Mouse (Mus musculus) intestine, postnatal 0 days (tissue): ENCODE data around the gene Prph. TPM values are rescaled to one million over a fixed set of nuclear protein-coding genes. Genes with fewer than 3 reads are reported as not detected.

Experiments used
- ATAC-seq: fragments of 200-750 bp; cut with Nextera tagmentation; 2 replicates; pipeline ENCODE4 v1.8.0; 2017; ENCODE audit warnings: mild to moderate bottlenecking, moderate TSS enrichment, moderate library complexity
- H3K27ac ChIP-seq: fragments of 300-500 bp; sonication (generic); 2 replicates; pipeline ENCODE4 v1.5.1; 2014; ENCODE audit warnings: mild to moderate bottlenecking, low read depth, low read length, moderate library complexity
- H3K27me3 ChIP-seq: fragments of 300-500 bp; sonication (generic); replicated peaks from 2 replicates; pipeline ENCODE4 v1.6.1; 2014; ENCODE audit warnings: low read length, mixed read lengths; ENCODE audit not compliant: control insufficient read depth, insufficient read depth
- H3K36me3 ChIP-seq: fragments of 300-500 bp; sonication (generic); 2 replicates; pipeline ENCODE4 v1.6.1; 2014; ENCODE audit warnings: mild to moderate bottlenecking, moderate library complexity; ENCODE audit not compliant: control insufficient read depth, insufficient read depth
- H3K4me1 ChIP-seq: fragments of 300-500 bp; sonication (generic); replicated peaks from 2 replicates; pipeline ENCODE4 v1.6.1; 2014; ENCODE audit warnings: antibody characterized with exemption, low read length, mixed read lengths; ENCODE audit not compliant: control insufficient read depth, insufficient read depth
- H3K4me2 ChIP-seq: fragments of 300-500 bp; sonication (generic); replicated peaks from 2 replicates; pipeline ENCODE4 v1.6.1; 2014; ENCODE audit warnings: low read depth, mild to moderate bottlenecking, moderate library complexity
- H3K4me3 ChIP-seq: fragments of 300-500 bp; sonication (generic); 2 replicates; pipeline ENCODE4 v1.5.1; 2014; ENCODE audit warnings: low read depth, low read length
- H3K9ac ChIP-seq: fragments of 300-500 bp; sonication (generic); 2 replicates; pipeline ENCODE4 v1.6.1; 2014; ENCODE audit warnings: mild to moderate bottlenecking, low read depth, low read length
- H3K9me3 ChIP-seq: fragments of 300-500 bp; sonication (generic); 2 replicates; pipeline ENCODE4 v1.6.1; 2016; ENCODE audit warnings: mixed run types; ENCODE audit not compliant: control insufficient read depth
- CTCF ChIP-seq: sonication (generic); IDR thresholded peaks from 2 replicates; pipeline ENCODE4 v1.5.1; 2016; ENCODE audit warnings: low read depth, mild to moderate bottlenecking, control low read depth, antibody characterized with exemption, moderate library complexity
- WGBS: fragments of 180-500 bp; shearing (Covaris S2); extraction: QIAGEN DNeasy Blood & Tissue Kit; methylation state at CpG from one replicate; pipeline ENCODE4 v1.1.7; 2014; 5-methylcytosine and 5-hydroxymethylcytosine counted together
- polyA plus RNA-seq: library from polyadenylated mRNA; unstranded; fragments of >200 nt; fragmentation: Nextera tagmentation; extraction: Ambion mirVana; gene quantifications from 2 replicates; pipeline ENCODE4 v1.2.1, GENCODE M21; 2015

The Prph gene
- 29.8 and 32.7 TPM in 2 replicates for polyA plus RNA-seq

- no peaks in the 10 kb centered on the region for H3K9me3 ChIP-seq
- H3K27me3 ChIP-seq: peaks cover 54% of the 10 kb centered on the region
- H3K27ac ChIP-seq: no peak within 1 kb of the TSS
- no peaks in the 10 kb centered on the region for H3K36me3 ChIP-seq
- peak within 1 kb of the TSS; percentile 37 for H3K4me3 ChIP-seq
- WGBS: 4% methylated on average over 29 of the region's 30 CpGs
- no peak for TF ChIP-seq CTCF
- 0 out of 2 replicates have a peak within 1 kb of the TSS, but pooled peaks have one; percentile 34 for H3K9ac ChIP-seq
- H3K4me1 ChIP-seq: no peaks in the 10 kb centered on the region; the same call in 1 of the 2 replicates
- peak within 1 kb of the TSS; percentile 66 for H3K4me2 ChIP-seq
- ATAC-seq: no peak
Measured at GRCm38 (mm10) chr15:99055040-99055439, at the start of gene Prph. Gene Prph, plus strand, starts transcription at chr15:99055174.

- Histone ChIP-seq H3K9me3 (no peaks in the 10 kb centered on the region), H3K4me2 (no peak overlapping the region; the same call in 1 of the 2 replicates), H3K27me3 (no peaks in the 10 kb centered on the region), H3K27ac (no peak overlapping the region), H3K9ac (no peak overlapping the region), H3K4me3 (no peak overlapping the region), H3K36me3 (no peaks in the 10 kb centered on the region), H3K4me1 (no peaks in the 10 kb centered on the region)
- 40% methylated on average over 6 of the region's 6 CpGs for WGBS
- TF ChIP-seq CTCF: no peak
- peak; percentile 51 for ATAC-seq
Measured at GRCm38 (mm10) chr15:99008801-99009241, 46.2 kb upstream of the Prph start.

- WGBS: 71% methylated on average over 2 of the region's 2 CpGs
- Histone ChIP-seq H3K4me3 (no peak overlapping the region), H3K9ac (no peak overlapping the region), H3K4me1 (no peaks in the 10 kb centered on the region), H3K27me3 (no peaks in the 10 kb centered on the region), H3K4me2 (no peak overlapping the region), H3K36me3 (no peaks in the 10 kb centered on the region), H3K27ac (no peak overlapping the region), H3K9me3 (no peaks in the 10 kb centered on the region)
- no peak for TF ChIP-seq CTCF
- no peak for ATAC-seq
Measured at GRCm38 (mm10) chr15:99010896-99011295, 44.1 kb upstream of the Prph start.

- no peak overlapping the region for H3K4me2 ChIP-seq
- no peaks in the 10 kb centered on the region for H3K27me3 ChIP-seq
- no peak overlapping the region for H3K9ac ChIP-seq
- no peak overlapping the region for H3K27ac ChIP-seq
- no peak for TF ChIP-seq CTCF
- no peaks in the 10 kb centered on the region for H3K4me1 ChIP-seq
- no peaks in the 10 kb centered on the region for H3K9me3 ChIP-seq
- 72% methylated on average over 3 of the region's 3 CpGs for WGBS
- H3K4me3 ChIP-seq: no peak overlapping the region
- no peak for ATAC-seq
- no peaks in the 10 kb centered on the region for H3K36me3 ChIP-seq
Measured at GRCm38 (mm10) chr15:99011946-99012345, 43.0 kb upstream of the Prph start.

GRCm38 (mm10) chr15:99014496-99015030 lies 40.4 kb upstream of the Prph start:
- H3K4me1 ChIP-seq: no peaks in the 10 kb centered on the region
- no peaks in the 10 kb centered on the region for H3K27me3 ChIP-seq
- no peak overlapping the region for H3K9ac ChIP-seq
- H3K36me3 ChIP-seq: no peaks in the 10 kb centered on the region
- H3K9me3 ChIP-seq: no peaks in the 10 kb centered on the region
- no peak overlapping the region for H3K27ac ChIP-seq
- H3K4me3 ChIP-seq: no peak overlapping the region
- WGBS: 37% methylated on average over 9 of the region's 9 CpGs
- no peak for ATAC-seq
- no peak overlapping the region for H3K4me2 ChIP-seq
- TF ChIP-seq CTCF: no peak

GRCm38 (mm10) chr15:99017355-99017761 lies 37.6 kb upstream of the Prph start:
- Histone ChIP-seq H3K36me3 (no peaks in the 10 kb centered on the region), H3K27me3 (no peaks in the 10 kb centered on the region), H3K4me1 (no peaks in the 10 kb centered on the region), H3K9me3 (no peaks in the 10 kb centered on the region), H3K4me2 (no peak overlapping the region), H3K27ac (no peak overlapping the region), H3K9ac (no peak overlapping the region), H3K4me3 (no peak overlapping the region)
- 62% methylated on average over 8 of the region's 8 CpGs for whole genome bisulfite sequencing
- no peak for ATAC-seq
- TF ChIP-seq CTCF: no peak
